Comparison of ENCODE assay signal across 9 mouse cellular contexts in genomic region chr5:131630577-131630976, GRCm38 (mm10).
DNase-seq lines count a peak whose midpoint lies in the region; ATAC-seq lines count a peak whose summit lies in the region.
"Had no signal": no experiment of that assay in that cellular context is flagged by ENCODE, and none has a peak within 500 bp of the region (broad histone marks: within the 10 kb centered on the region; RNA-seq: fewer than 3 reads in every experiment).

No protein-coding gene starts in this region.

- H3K27me3 ChIP-seq in forebrain, embryonic 16.5 days (replicated peaks; ENCODE audit: control insufficient read depth, insufficient read depth, low read length): no peaks in the 10 kb centered on the region
- H3K27me3 ChIP-seq in neural tube, embryonic 14.5 days (ENCODE audit: control insufficient read depth, insufficient read depth, low read length): no peaks in the 10 kb centered on the region
- no peaks in the 10 kb centered on the region for H3K27me3 ChIP-seq in intestine, embryonic 16.5 days (replicated peaks; ENCODE audit: control insufficient read depth, insufficient read depth, low read length)
- H3K27me3 ChIP-seq in heart, embryonic 12.5 days (replicated peaks): no peaks in the 10 kb centered on the region

- H3K9me3 ChIP-seq in forebrain, embryonic 16.5 days (ENCODE audit: control insufficient read depth, low read length): no peaks in the 10 kb centered on the region
- no peaks in the 10 kb centered on the region for H3K9me3 ChIP-seq in neural tube, embryonic 14.5 days (ENCODE audit: control insufficient read depth, low read length)
- H3K9me3 ChIP-seq in intestine, embryonic 16.5 days (ENCODE audit: control insufficient read depth, low read length): no peaks in the 10 kb centered on the region
- H3K9me3 ChIP-seq in heart, embryonic 12.5 days (replicated peaks): no peaks in the 10 kb centered on the region

- ATAC-seq in forebrain, embryonic 16.5 days: peak; percentile 76
- no peak for ATAC-seq in neural tube, embryonic 14.5 days (ENCODE audit: low read depth)
- no peak for ATAC-seq in intestine, embryonic 16.5 days
- ATAC-seq in heart, embryonic 12.5 days (ENCODE audit: insufficient number of reproducible peaks, low FRiP score): no peak
- ATAC-seq: liver, postnatal 0 days had no signal

- no peak overlapping the region for H3K9ac ChIP-seq in forebrain, embryonic 16.5 days (replicated peaks; ENCODE audit: low read depth, low read length)
- H3K9ac ChIP-seq in neural tube, embryonic 14.5 days (replicated peaks; ENCODE audit: low read depth, low read length): no peak overlapping the region
- no peak overlapping the region for H3K9ac ChIP-seq in intestine, embryonic 16.5 days (ENCODE audit: low read depth, low read length)
- no peak overlapping the region for H3K9ac ChIP-seq in heart, embryonic 12.5 days
- H3K9ac ChIP-seq: liver, postnatal 0 days had no signal

- WGBS in forebrain, embryonic 16.5 days: 2% methylated on average over 7 of the region's 7 CpGs
- WGBS in neural tube, embryonic 14.5 days: 13% methylated on average over 7 of the region's 7 CpGs
- WGBS in intestine, embryonic 16.5 days: 31% methylated on average over 7 of the region's 7 CpGs
- WGBS in heart, embryonic 12.5 days: 30% methylated on average over 7 of the region's 7 CpGs

- H3K27ac ChIP-seq in forebrain, embryonic 16.5 days (ENCODE audit: low read length): peak overlapping the region; percentile 81
- H3K27ac ChIP-seq in neural tube, embryonic 14.5 days (ENCODE audit: low read depth, low read length): peak overlapping the region; percentile 69; the same call in 1 of the 2 replicates
- H3K27ac ChIP-seq in intestine, embryonic 16.5 days (ENCODE audit: low read length): no peak overlapping the region
- H3K27ac ChIP-seq in heart, embryonic 12.5 days (ENCODE audit: poor library complexity, severe bottlenecking): no peak overlapping the region

- no peak overlapping the region for H3K4me3 ChIP-seq in forebrain, embryonic 16.5 days (replicated peaks; ENCODE audit: low read length)
- no peak overlapping the region for H3K4me3 ChIP-seq in neural tube, embryonic 14.5 days (ENCODE audit: low read depth, low read length)
- H3K4me3 ChIP-seq in intestine, embryonic 16.5 days (ENCODE audit: low read length): no peak overlapping the region
- H3K4me3 ChIP-seq in heart, embryonic 12.5 days: no peak overlapping the region

- H3K4me2 ChIP-seq in forebrain, embryonic 16.5 days (ENCODE audit: low read length): no peak overlapping the region
- no peak overlapping the region for H3K4me2 ChIP-seq in neural tube, embryonic 14.5 days (ENCODE audit: low read depth, low read length)
- H3K4me2 ChIP-seq in intestine, embryonic 16.5 days (ENCODE audit: low read depth, low read length): no peak overlapping the region
- H3K4me2 ChIP-seq in heart, embryonic 12.5 days: no peak overlapping the region

- H3K4me1 ChIP-seq in forebrain, embryonic 16.5 days (replicated peaks; ENCODE audit: control insufficient read depth, insufficient read depth, low read length): peaks cover 22% of the 10 kb centered on the region
- H3K4me1 ChIP-seq in neural tube, embryonic 14.5 days (ENCODE audit: control insufficient read depth, insufficient read depth, low read length): peaks cover 22% of the 10 kb centered on the region; the same call in 1 of the 2 replicates
- no peaks in the 10 kb centered on the region for H3K4me1 ChIP-seq in intestine, embryonic 16.5 days (ENCODE audit: control insufficient read depth, insufficient read depth, low read length)
- peaks cover 22% of the 10 kb centered on the region for H3K4me1 ChIP-seq in heart, embryonic 12.5 days (replicated peaks)

- no peaks in the 10 kb centered on the region for H3K36me3 ChIP-seq in forebrain, embryonic 16.5 days (ENCODE audit: control insufficient read depth, insufficient read depth)
- H3K36me3 ChIP-seq in neural tube, embryonic 14.5 days (ENCODE audit: control insufficient read depth, insufficient read depth, low read length): no peaks in the 10 kb centered on the region
- no peaks in the 10 kb centered on the region for H3K36me3 ChIP-seq in intestine, embryonic 16.5 days (ENCODE audit: control insufficient read depth, insufficient read depth, low read length)
- no peaks in the 10 kb centered on the region for H3K36me3 ChIP-seq in heart, embryonic 12.5 days

- DNase-seq in right cerebral cortex, postnatal 4 days: peak; percentile 32
- DNase-seq in right cerebral cortex, adult 2 months (ENCODE audit: low spot score in 2 of 2): no peak
- DNase-seq in kidney, postnatal 14 days: peak; percentile 30
- DNase-seq in adipocyte (ENCODE audit: low spot score): no peak
- DNase-seq: liver, postnatal 0 days had no signal

Comparison
In these comparisons a context has a peak if more than half of its experiments do, and no peak if none do; other contexts are left out.
1. DNase-seq: peak in right cerebral cortex, postnatal 4 days (single experiment) and kidney, postnatal 14 days (single experiment); none in right cerebral cortex, adult 2 months (0 of 2) and adipocyte (single experiment).
2. H3K27ac ChIP-seq: peak in forebrain, embryonic 16.5 days (single experiment) and neural tube, embryonic 14.5 days (single experiment); none in intestine, embryonic 16.5 days (single experiment) and heart, embryonic 12.5 days (single experiment).